Comparison of ENCODE assay signal across 19 mouse cellular contexts in genomic region chr2:118776295-118776694, GRCm38 (mm10). TPM values are rescaled to one million over a fixed set of nuclear protein-coding genes. Genes with fewer than 3 reads are reported as not detected.
DNase-seq lines count a peak whose midpoint lies in the region; ATAC-seq and TF ChIP-seq lines count a peak whose summit lies in the region.
"Had no signal": no experiment of that assay in that cellular context is flagged by ENCODE, and none has a peak within 500 bp of the region (broad histone marks: within the 10 kb centered on the region; RNA-seq: fewer than 3 reads in every experiment).

No protein-coding gene starts in this region.

- TF ChIP-seq POLR2A in heart, adult 2 months (IDR thresholded peaks at IDR 0.05; ENCODE audit: insufficient read depth, low read depth, low read length) = no peak
- TF ChIP-seq POLR2A in small intestine, adult 2 months (IDR thresholded peaks at IDR 0.05; ENCODE audit: low read depth, low read length) = no peak

- TF ChIP-seq CTCF in heart, adult 2 months (IDR thresholded peaks at IDR 0.05) = no peak
- TF ChIP-seq CTCF in intestine, postnatal 0 days (IDR thresholded peaks at IDR 0.05; ENCODE audit: low read depth) = no peak
- no peak for TF ChIP-seq CTCF in midbrain, postnatal 0 days (IDR thresholded peaks at IDR 0.05)
- TF ChIP-seq CTCF in small intestine, adult 2 months (IDR thresholded peaks at IDR 0.05; ENCODE audit: extremely low read depth, insufficient read length, insufficient replicate concordance, low read depth, low read length) = no peak

- H3K9me3 ChIP-seq in intestine, embryonic 16.5 days (ENCODE audit: control insufficient read depth, low read length) = no peaks in the 10 kb centered on the region
- H3K9me3 ChIP-seq in intestine, postnatal 0 days (ENCODE audit: control insufficient read depth) = no peaks in the 10 kb centered on the region
- no peaks in the 10 kb centered on the region for H3K9me3 ChIP-seq in midbrain, embryonic 13.5 days
- no peaks in the 10 kb centered on the region for H3K9me3 ChIP-seq in midbrain, postnatal 0 days (ENCODE audit: low read length)
- H3K9me3 ChIP-seq: embryonic facial prominence, embryonic 10.5 days; limb, embryonic 12.5 days; midbrain, embryonic 10.5 days had no signal

- no peak overlapping the region for H3K9ac ChIP-seq in heart, adult 2 months (ENCODE audit: low read depth, low read length)
- H3K9ac ChIP-seq in intestine, embryonic 16.5 days (ENCODE audit: low read depth, low read length) = 0 out of 2 replicates have a peak overlapping the region, but pooled peaks have one; percentile 24
- H3K9ac ChIP-seq in intestine, postnatal 0 days (ENCODE audit: low read depth, low read length) = no peak overlapping the region
- H3K9ac ChIP-seq in midbrain, embryonic 13.5 days (replicated peaks) = 0 out of 2 replicates have a peak overlapping the region, but pooled peaks have one; percentile 28
- no peak overlapping the region for H3K9ac ChIP-seq in midbrain, postnatal 0 days (replicated peaks; ENCODE audit: low read length, poor library complexity, severe bottlenecking)
- H3K9ac ChIP-seq: limb, embryonic 12.5 days had no signal

- intact Hi-C loops in heart, adult 2 months (cut with DNase I) = no loop called here
- intact Hi-C loops in heart, postnatal 25 days (cut with DNase I) = no loop called here

- ATAC-seq in intestine, embryonic 16.5 days = no peak
- no peak for ATAC-seq in intestine, postnatal 0 days
- no peak for ATAC-seq in midbrain, embryonic 13.5 days
- ATAC-seq in midbrain, postnatal 0 days (ENCODE audit: low FRiP score) = no peak
- ATAC-seq: CD4-positive, CD25-positive, alpha-beta regulatory T cell, adult 4 months had no signal

- H3K4me1 ChIP-seq in heart, adult 2 months (ENCODE audit: control insufficient read depth, insufficient read depth, low read length) = peaks cover 2% of the 10 kb centered on the region; the same call in 1 of the 2 replicates
- H3K4me1 ChIP-seq in intestine, embryonic 16.5 days (ENCODE audit: control insufficient read depth, insufficient read depth, low read length) = peaks cover 20% of the 10 kb centered on the region
- peaks cover 18% of the 10 kb centered on the region for H3K4me1 ChIP-seq in intestine, postnatal 0 days (replicated peaks; ENCODE audit: control insufficient read depth, insufficient read depth, low read length)
- peaks cover 21% of the 10 kb centered on the region for H3K4me1 ChIP-seq in midbrain, embryonic 13.5 days (replicated peaks)
- 0 out of 2 replicates have a peak, but pooled peaks cover 5% of the 10 kb centered on the region for H3K4me1 ChIP-seq in midbrain, postnatal 0 days (ENCODE audit: insufficient read depth, low read length)
- peaks cover 31% of the 10 kb centered on the region for H3K4me1 ChIP-seq in small intestine, adult 2 months (ENCODE audit: control insufficient read depth, insufficient read depth, insufficient read length, low read length)

- no peak for TF ChIP-seq EP300 in heart, adult 2 months (IDR thresholded peaks at IDR 0.05; ENCODE audit: insufficient read depth, low read depth, low read length)

- no peaks in the 10 kb centered on the region for H3K36me3 ChIP-seq in heart, adult 2 months (ENCODE audit: control insufficient read depth, insufficient read depth, low read length)
- H3K36me3 ChIP-seq in intestine, embryonic 16.5 days (ENCODE audit: control insufficient read depth, insufficient read depth, low read length) = no peaks in the 10 kb centered on the region; the same call in 1 of the 2 replicates
- no peaks in the 10 kb centered on the region for H3K36me3 ChIP-seq in intestine, postnatal 0 days (ENCODE audit: control insufficient read depth, insufficient read depth)
- H3K36me3 ChIP-seq in midbrain, embryonic 13.5 days = no peaks in the 10 kb centered on the region
- H3K36me3 ChIP-seq in midbrain, postnatal 0 days (ENCODE audit: insufficient read depth, low read length) = no peaks in the 10 kb centered on the region
- peaks cover 12% of the 10 kb centered on the region; the same call in 1 of the 2 replicates for H3K36me3 ChIP-seq in small intestine, adult 2 months (ENCODE audit: control insufficient read depth, insufficient read depth, low read length)
- H3K36me3 ChIP-seq: embryonic facial prominence, embryonic 10.5 days; limb, embryonic 12.5 days; midbrain, embryonic 10.5 days had no signal

- H3K27ac ChIP-seq in heart, adult 2 months = peak overlapping the region; percentile 38
- H3K27ac ChIP-seq in intestine, embryonic 16.5 days (ENCODE audit: low read length) = no peak overlapping the region
- H3K27ac ChIP-seq in intestine, postnatal 0 days (ENCODE audit: low read depth, low read length) = no peak overlapping the region
- H3K27ac ChIP-seq in midbrain, embryonic 13.5 days = no peak overlapping the region
- H3K27ac ChIP-seq in midbrain, postnatal 0 days (ENCODE audit: low read depth, low read length) = no peak overlapping the region
- peak overlapping the region; percentile 82 for H3K27ac ChIP-seq in small intestine, adult 2 months (ENCODE audit: insufficient read depth, low read depth, low read length)
- H3K27ac ChIP-seq: embryonic facial prominence, embryonic 10.5 days; limb, embryonic 12.5 days; midbrain, embryonic 10.5 days had no signal

- no peaks in the 10 kb centered on the region for H3K79me2 ChIP-seq in heart, adult 2 months (replicated peaks; ENCODE audit: control insufficient read depth, insufficient read depth, low read length)

- H3K27me3 ChIP-seq in heart, adult 2 months (ENCODE audit: control insufficient read depth, insufficient read depth, low read length) = no peaks in the 10 kb centered on the region
- no peaks in the 10 kb centered on the region for H3K27me3 ChIP-seq in intestine, embryonic 16.5 days (replicated peaks; ENCODE audit: control insufficient read depth, insufficient read depth, low read length)
- no peaks in the 10 kb centered on the region; the same call in 1 of the 2 replicates for H3K27me3 ChIP-seq in intestine, postnatal 0 days (replicated peaks; ENCODE audit: control insufficient read depth, insufficient read depth, low read length)
- peaks cover 4% of the 10 kb centered on the region; the same call in 1 of the 2 replicates for H3K27me3 ChIP-seq in midbrain, embryonic 13.5 days
- no peaks in the 10 kb centered on the region for H3K27me3 ChIP-seq in midbrain, postnatal 0 days (ENCODE audit: insufficient read depth, low read length)
- H3K27me3 ChIP-seq in small intestine, adult 2 months (ENCODE audit: control insufficient read depth, insufficient read depth, low read length) = no peaks in the 10 kb centered on the region

- no peak overlapping the region for H3K4me2 ChIP-seq in intestine, embryonic 16.5 days (ENCODE audit: low read depth, low read length)
- no peak overlapping the region for H3K4me2 ChIP-seq in intestine, postnatal 0 days (replicated peaks; ENCODE audit: low read depth)
- no peak overlapping the region for H3K4me2 ChIP-seq in midbrain, embryonic 13.5 days (replicated peaks)
- H3K4me2 ChIP-seq in midbrain, postnatal 0 days (ENCODE audit: low read depth, low read length, poor library complexity, severe bottlenecking) = no peak overlapping the region
- H3K4me2 ChIP-seq: limb, embryonic 12.5 days had no signal

- H3K4me3 ChIP-seq in heart, adult 2 months = no peak overlapping the region
- no peak overlapping the region for H3K4me3 ChIP-seq in intestine, embryonic 16.5 days (ENCODE audit: low read length)
- H3K4me3 ChIP-seq in intestine, postnatal 0 days (ENCODE audit: low read depth, low read length) = no peak overlapping the region
- H3K4me3 ChIP-seq in midbrain, embryonic 13.5 days (replicated peaks) = no peak overlapping the region
- H3K4me3 ChIP-seq in midbrain, postnatal 0 days (ENCODE audit: low read depth, low read length) = no peak overlapping the region
- peak overlapping the region; percentile 36 for H3K4me3 ChIP-seq in small intestine, adult 2 months (ENCODE audit: low read depth, low read length)
- H3K4me3 ChIP-seq: embryonic facial prominence, embryonic 10.5 days; limb, embryonic 12.5 days; midbrain, embryonic 10.5 days had no signal

- WGBS in heart, adult 2 months = 63% methylated on average over 2 of the region's 2 CpGs
- 74% methylated on average over 2 of the region's 2 CpGs for WGBS in intestine, embryonic 16.5 days
- 51% methylated on average over 2 of the region's 2 CpGs for WGBS in intestine, postnatal 0 days
- 75% methylated on average over 2 of the region's 2 CpGs for WGBS in midbrain, embryonic 13.5 days
- WGBS in midbrain, postnatal 0 days = 88% methylated on average over 2 of the region's 2 CpGs
- 13% methylated on average over 2 of the region's 2 CpGs for WGBS in small intestine, adult 2 months

- no peak for DNase-seq in heart, adult 2 months
- DNase-seq in heart, postnatal 25 days (ENCODE audit: low spot score) = no peak
- DNase-seq in midbrain, postnatal 0 days (ENCODE audit: low spot score) = no peak
- no peak for DNase-seq in layer of hippocampus, adult 11-12 months (ENCODE audit: low spot score)
- DNase-seq: adrenal gland, postnatal 36 days; kidney, adult 11 months; kidney, postnatal 25 days; thymus, postnatal 25 days had no signal

RNA-seq across cellular contexts. Expression of gene Disp2, which starts 3.2 kb away (rescaled TPM):
- total RNA-seq in heart, adult 2 months (2021) = under 1 TPM in 1 of 2 experiments, not detected in 1; 0.11 TPM
- 0.39 and 0.53 TPM in 2 replicates for polyA plus RNA-seq in heart, adult 2 months (2012; rRNA removed)
- total RNA-seq in heart, postnatal 25 days (2021) = under 1 TPM in 1 of 2 experiments, not detected in 1; 0.03 TPM
- polyA plus RNA-seq in intestine, embryonic 16.5 days (2015; fragmentation: Nextera tagmentation; extraction: Ambion mirVana) = 2.2 and 2.3 TPM in 2 replicates
- 2.5 and 3.1 TPM in 2 replicates for polyA plus RNA-seq in intestine, postnatal 0 days (2015; fragmentation: Nextera tagmentation; extraction: Ambion mirVana)
- 32.7 and 35.8 TPM in 2 replicates for polyA plus RNA-seq in midbrain, embryonic 13.5 days (2015; fragmentation: Nextera tagmentation; extraction: Ambion mirVana)
- 180 and 201 TPM in 2 replicates for total RNA-seq in midbrain, postnatal 0 days (2014; rRNA removed)
- polyA plus RNA-seq in midbrain, postnatal 0 days (2015; fragmentation: Nextera tagmentation; extraction: Ambion mirVana) = 68.7 and 72.6 TPM in 2 replicates
- 1.7 and 3.5 TPM in 2 replicates for polyA plus RNA-seq in small intestine, adult 2 months (2012; rRNA removed)
- polyA plus RNA-seq: CD4-positive, CD25-positive, alpha-beta regulatory T cell, adult 4 months had no signal

RNA-seq across cellular contexts. Expression of gene Phgr1, which starts 3.7 kb away (rescaled TPM):
- not detected for total RNA-seq in heart, adult 2 months (2021)
- not detected in 2 replicates for polyA plus RNA-seq in heart, adult 2 months (2012; rRNA removed)
- total RNA-seq in heart, postnatal 25 days (2021) = not detected
- 66.6 and 66.9 TPM in 2 replicates for polyA plus RNA-seq in intestine, embryonic 16.5 days (2015; fragmentation: Nextera tagmentation; extraction: Ambion mirVana)
- 66.7 and 88.7 TPM in 2 replicates for polyA plus RNA-seq in intestine, postnatal 0 days (2015; fragmentation: Nextera tagmentation; extraction: Ambion mirVana)
- polyA plus RNA-seq in midbrain, embryonic 13.5 days (2015; fragmentation: Nextera tagmentation; extraction: Ambion mirVana) = not detected in 2 replicates
- total RNA-seq in midbrain, postnatal 0 days (2014; rRNA removed) = not detected in 2 replicates
- polyA plus RNA-seq in midbrain, postnatal 0 days (2015; fragmentation: Nextera tagmentation; extraction: Ambion mirVana) = not detected in 2 replicates
- polyA plus RNA-seq in small intestine, adult 2 months (2012; rRNA removed) = 2,253 and 5,176 TPM in 2 replicates
- total RNA-seq: adrenal gland, postnatal 36 days; gastrocnemius, adult 8-10 months had no signal
- polyA plus RNA-seq: CD4-positive, CD25-positive, alpha-beta regulatory T cell, adult 4 months; embryonic facial prominence, embryonic 10.5 days; heart, embryonic 14.5 days; limb, embryonic 12.5 days; midbrain, embryonic 10.5 days; neural tube, embryonic 11.5 days had no signal

RNA-seq across cellular contexts. Expression of gene Ccdc9b, which starts 13.8 kb away (rescaled TPM):
- 10 to 100 TPM; 24.3 to 26.4 TPM for total RNA-seq in heart, adult 2 months (2021)
- polyA plus RNA-seq in heart, adult 2 months (2012; rRNA removed) = 15.1 and 21.7 TPM in 2 replicates
- 10 to 100 TPM; 23.0 to 24.2 TPM for total RNA-seq in heart, postnatal 25 days (2021)
- polyA plus RNA-seq in intestine, embryonic 16.5 days (2015; fragmentation: Nextera tagmentation; extraction: Ambion mirVana) = 0.93 and 1.2 TPM in 2 replicates
- 0.77 and 1.2 TPM in 2 replicates for polyA plus RNA-seq in intestine, postnatal 0 days (2015; fragmentation: Nextera tagmentation; extraction: Ambion mirVana)
- polyA plus RNA-seq in midbrain, embryonic 13.5 days (2015; fragmentation: Nextera tagmentation; extraction: Ambion mirVana) = 1.7 and 2.1 TPM in 2 replicates
- 1.5 and 3.4 TPM in 2 replicates for total RNA-seq in midbrain, postnatal 0 days (2014; rRNA removed)
- 0.74 and 0.79 TPM in 2 replicates for polyA plus RNA-seq in midbrain, postnatal 0 days (2015; fragmentation: Nextera tagmentation; extraction: Ambion mirVana)
- 2.4 and 3.3 TPM in 2 replicates for polyA plus RNA-seq in small intestine, adult 2 months (2012; rRNA removed)
- polyA plus RNA-seq: CD4-positive, CD25-positive, alpha-beta regulatory T cell, adult 4 months had no signal

RNA-seq across cellular contexts. Expression of gene Inafm2, which starts 30.7 kb away (rescaled TPM):
- 10 to 100 TPM; 31.8 to 34.9 TPM for total RNA-seq in heart, adult 2 months (2021)
- 8.8 and 16.3 TPM in 2 replicates for polyA plus RNA-seq in heart, adult 2 months (2012; rRNA removed)
- 10 to 100 TPM; 26.7 to 32.4 TPM for total RNA-seq in heart, postnatal 25 days (2021)
- polyA plus RNA-seq in intestine, embryonic 16.5 days (2015; fragmentation: Nextera tagmentation; extraction: Ambion mirVana) = 21.9 and 24.1 TPM in 2 replicates
- 24.7 and 26.2 TPM in 2 replicates for polyA plus RNA-seq in intestine, postnatal 0 days (2015; fragmentation: Nextera tagmentation; extraction: Ambion mirVana)
- 24.6 and 25.8 TPM in 2 replicates for polyA plus RNA-seq in midbrain, embryonic 13.5 days (2015; fragmentation: Nextera tagmentation; extraction: Ambion mirVana)
- total RNA-seq in midbrain, postnatal 0 days (2014; rRNA removed) = 13.5 and 17.4 TPM in 2 replicates
- 12.6 and 13.3 TPM in 2 replicates for polyA plus RNA-seq in midbrain, postnatal 0 days (2015; fragmentation: Nextera tagmentation; extraction: Ambion mirVana)
- 6.2 and 8.8 TPM in 2 replicates for polyA plus RNA-seq in small intestine, adult 2 months (2012; rRNA removed)

RNA-seq across cellular contexts. Expression of gene Knstrn, which starts 37.5 kb away (rescaled TPM):
- total RNA-seq in heart, adult 2 months (2021) = under 1 TPM; 0.64 to 0.68 TPM
- 0.23 and 0.59 TPM in 2 replicates for polyA plus RNA-seq in heart, adult 2 months (2012; rRNA removed)
- total RNA-seq in heart, postnatal 25 days (2021) = 1 to 10 TPM; 1.4 to 1.6 TPM
- 78.5 and 85.7 TPM in 2 replicates for polyA plus RNA-seq in intestine, embryonic 16.5 days (2015; fragmentation: Nextera tagmentation; extraction: Ambion mirVana)
- polyA plus RNA-seq in intestine, postnatal 0 days (2015; fragmentation: Nextera tagmentation; extraction: Ambion mirVana) = 21.9 and 26.4 TPM in 2 replicates
- 62.7 and 66.1 TPM in 2 replicates for polyA plus RNA-seq in midbrain, embryonic 13.5 days (2015; fragmentation: Nextera tagmentation; extraction: Ambion mirVana)
- 3.1 and 4.5 TPM in 2 replicates for total RNA-seq in midbrain, postnatal 0 days (2014; rRNA removed)
- polyA plus RNA-seq in midbrain, postnatal 0 days (2015; fragmentation: Nextera tagmentation; extraction: Ambion mirVana) = 5.6 and 6.6 TPM in 2 replicates
- 1.5 and 4.7 TPM in 2 replicates for polyA plus RNA-seq in small intestine, adult 2 months (2012; rRNA removed)

Comparison
In these comparisons a context has a peak if more than half of its experiments do, and no peak if none do; other contexts are left out.
1. H3K9ac ChIP-seq: peak in intestine, embryonic 16.5 days (single experiment) and midbrain, embryonic 13.5 days (single experiment); none in heart, adult 2 months (single experiment), intestine, postnatal 0 days (single experiment) and midbrain, postnatal 0 days (single experiment).
2. H3K27ac ChIP-seq: peak in heart, adult 2 months (single experiment) and small intestine, adult 2 months (single experiment); none in intestine, embryonic 16.5 days (single experiment), intestine, postnatal 0 days (single experiment), midbrain, embryonic 13.5 days (single experiment) and midbrain, postnatal 0 days (single experiment).
3. RNA of gene Phgr1, which starts 3.7 kb away (polyA plus RNA-seq): 2,253 to 5,176 TPM in small intestine, adult 2 months, 66.7 to 88.7 TPM in intestine, postnatal 0 days and 66.6 to 66.9 TPM in intestine, embryonic 16.5 days; not detected in heart, adult 2 months, not detected in midbrain, embryonic 13.5 days and not detected in midbrain, postnatal 0 days; every median in the first group is over 10 times any median in the second.